Mouse (Mus musculus) hindbrain, embryonic 16.5 days (tissue): ENCODE data around the gene Chst11. TPM values are rescaled to one million over a fixed set of nuclear protein-coding genes. Genes with fewer than 3 reads are reported as not detected.

ENCODE experiments used
- ATAC-seq: fragments of 200-750 bp; cut with Nextera tagmentation; 2 replicates; pipeline ENCODE4 v1.8.0; 2017; ENCODE audit warnings: moderate TSS enrichment, moderate library complexity
- H3K27ac ChIP-seq: fragments of 300-500 bp; sonication (generic); 2 replicates; pipeline ENCODE4 v1.5.1; 2014; ENCODE audit warnings: low read depth, mild to moderate bottlenecking, control low read depth, low read length, moderate library complexity
- H3K27me3 ChIP-seq: fragments of 300-500 bp; sonication (generic); replicated peaks from 2 replicates; pipeline ENCODE4 v1.6.1; 2014; ENCODE audit warnings: low read length; ENCODE audit not compliant: control insufficient read depth, insufficient read depth
- H3K36me3 ChIP-seq: fragments of 300-500 bp; sonication (generic); 2 replicates; pipeline ENCODE4 v1.6.1; 2014; ENCODE audit warnings: mild to moderate bottlenecking, low read length, moderate library complexity, mixed read lengths; ENCODE audit not compliant: control insufficient read depth, insufficient read depth
- H3K4me1 ChIP-seq: fragments of 300-500 bp; sonication (generic); 2 replicates; pipeline ENCODE4 v1.6.1; 2014; ENCODE audit warnings: low read depth, low read length; ENCODE audit not compliant: control insufficient read depth, insufficient read depth
- H3K4me2 ChIP-seq: fragments of 300-500 bp; sonication (generic); 2 replicates; pipeline ENCODE4 v1.6.1; 2014; ENCODE audit warnings: mild to moderate bottlenecking, low read length, control low read depth, moderate library complexity
- H3K4me3 ChIP-seq: fragments of 300-500 bp; sonication (generic); 2 replicates; pipeline ENCODE4 v1.5.1; 2014; ENCODE audit warnings: mild to moderate bottlenecking, low read length, control low read depth, moderate library complexity
- H3K9ac ChIP-seq: fragments of 300-500 bp; sonication (generic); 2 replicates; pipeline ENCODE4 v1.6.1; 2014; ENCODE audit warnings: low read depth, mild to moderate bottlenecking, control low read depth, low read length, moderate library complexity
- H3K9me3 ChIP-seq: fragments of 300-500 bp; sonication (generic); 2 replicates; pipeline ENCODE4 v1.6.1; 2014; ENCODE audit warnings: mild to moderate bottlenecking, low read length, moderate library complexity; ENCODE audit not compliant: control insufficient read depth
- WGBS: fragments of 180-500 bp; shearing (Covaris S2); extraction: QIAGEN DNeasy Blood & Tissue Kit; methylation state at CpG from one replicate; pipeline ENCODE4 v1.1.7; 2014; 5-methylcytosine and 5-hydroxymethylcytosine counted together
- polyA plus RNA-seq: library from polyadenylated mRNA; unstranded; fragments of >200 nt; fragmentation: Nextera tagmentation; extraction: Ambion mirVana; gene quantifications from 2 replicates; pipeline ENCODE4 v1.2.1, GENCODE M21; 2015

Chst11 gene
- polyA plus RNA-seq, 1 experiment from 2014 or later = 3.6 TPM

DNA sequence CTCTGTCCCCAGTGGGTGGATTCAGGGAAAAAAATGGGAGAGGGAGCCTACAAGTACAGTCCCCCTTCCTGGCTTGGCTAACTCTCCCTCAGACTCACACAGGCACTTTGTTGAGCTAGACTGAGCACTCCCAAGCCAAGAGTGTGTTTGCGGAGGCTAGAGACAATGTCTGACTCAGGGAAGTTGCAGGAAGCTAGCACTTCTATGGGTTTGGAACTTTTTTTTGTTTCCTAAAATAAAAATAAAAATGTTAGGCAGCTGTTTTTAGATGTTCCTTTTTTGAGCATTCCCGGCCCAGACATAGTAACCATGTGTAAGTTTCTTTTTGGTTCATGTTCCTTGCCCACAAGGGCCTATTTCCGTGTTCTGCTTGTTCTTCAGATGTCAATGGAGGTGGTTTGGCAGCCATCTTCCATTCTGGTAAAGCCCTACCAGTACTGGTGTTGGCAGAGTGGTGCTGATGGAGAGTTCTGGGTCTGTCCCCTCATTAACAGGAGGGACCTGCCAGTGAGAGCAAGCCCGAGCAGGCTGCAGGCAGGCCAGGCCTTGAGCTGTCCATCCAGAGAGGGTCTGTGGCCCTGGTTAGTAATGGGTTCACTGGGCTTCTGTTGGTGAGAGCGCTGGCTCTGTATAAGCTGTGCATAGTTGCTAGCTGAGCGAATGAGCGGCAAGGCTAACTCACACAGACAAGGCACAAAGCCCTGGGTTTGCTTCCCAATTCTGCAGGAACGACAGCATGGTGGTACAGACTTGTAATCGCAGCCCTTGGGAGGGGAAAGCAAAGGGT is 116.3 kb downstream of the Chst11 start:
- Histone ChIP-seq H3K4me2 (no peak overlapping the region), H3K27ac (no peak overlapping the region), H3K4me3 (no peak overlapping the region), H3K9ac (no peak overlapping the region), H3K36me3 (no peaks in the 10 kb centered on the region), H3K27me3 (no peaks in the 10 kb centered on the region), H3K9me3 (no peaks in the 10 kb centered on the region), H3K4me1 (peaks cover 26% of the 10 kb centered on the region)
- no peak for ATAC-seq
- 73% methylated on average over 9 of the region's 9 CpGs for WGBS

DNA sequence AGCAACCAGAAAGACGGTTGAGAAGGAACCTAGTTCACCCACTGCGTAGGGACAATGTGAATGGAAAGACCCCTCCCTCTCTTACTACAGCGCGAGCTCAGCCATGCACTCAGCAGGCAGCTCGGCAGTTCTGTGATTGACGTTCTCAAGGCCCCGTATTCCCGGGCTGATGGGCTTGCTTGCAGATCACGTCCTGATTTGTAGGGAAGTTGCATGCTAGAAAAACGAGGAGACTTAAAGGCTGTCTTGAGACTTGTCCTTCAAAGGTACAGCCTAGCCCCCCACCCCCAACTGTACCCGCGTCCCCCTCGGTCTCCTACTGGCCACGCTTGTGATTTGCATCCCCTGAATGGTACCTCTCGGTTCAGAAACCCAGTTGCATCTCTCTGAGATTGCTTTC is 117.4 kb downstream of the Chst11 start:
- no peaks in the 10 kb centered on the region for H3K9me3 ChIP-seq
- peak overlapping the region; percentile 11; the same call in 1 of the 2 replicates for H3K4me2 ChIP-seq
- ATAC-seq = peak; percentile 21; the same call in 1 of the 2 replicates
- H3K9ac ChIP-seq = no peak overlapping the region
- peaks cover 37% of the 10 kb centered on the region for H3K4me1 ChIP-seq
- no peak overlapping the region for H3K4me3 ChIP-seq
- 9% methylated on average over 15 of the region's 15 CpGs for WGBS
- H3K27me3 ChIP-seq = no peaks in the 10 kb centered on the region
- H3K36me3 ChIP-seq = no peaks in the 10 kb centered on the region
- H3K27ac ChIP-seq = no peak overlapping the region; the same call in 1 of the 2 replicates

DNA sequence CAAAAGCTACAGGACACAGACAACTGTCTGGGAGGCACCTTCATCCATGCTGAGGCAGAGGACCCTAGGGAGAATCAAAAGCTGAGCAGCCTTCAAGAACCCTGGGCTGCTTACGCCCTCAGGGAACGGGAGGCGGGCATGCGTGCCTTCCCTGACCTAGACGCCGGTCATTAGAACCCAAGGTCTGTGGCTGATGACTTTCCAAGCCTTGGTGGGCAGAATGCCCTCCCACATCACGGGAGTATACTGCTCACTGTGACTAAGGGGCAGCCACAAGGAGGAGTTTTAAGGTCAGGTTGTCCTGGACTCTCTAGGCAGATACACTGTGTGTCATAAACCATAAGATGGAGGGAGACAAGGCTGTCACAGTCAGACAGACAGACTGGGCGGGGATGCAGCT is 118.9 kb downstream of the Chst11 start:
- H3K9me3 ChIP-seq = no peaks in the 10 kb centered on the region
- H3K27me3 ChIP-seq = no peaks in the 10 kb centered on the region
- ATAC-seq = no peak
- 80% methylated on average over 8 of the region's 8 CpGs for WGBS
- no peak overlapping the region for H3K4me2 ChIP-seq
- H3K4me3 ChIP-seq = no peak overlapping the region
- H3K27ac ChIP-seq = no peak overlapping the region
- no peak overlapping the region for H3K9ac ChIP-seq
- H3K36me3 ChIP-seq = no peaks in the 10 kb centered on the region
- peaks cover 40% of the 10 kb centered on the region for H3K4me1 ChIP-seq

DNA sequence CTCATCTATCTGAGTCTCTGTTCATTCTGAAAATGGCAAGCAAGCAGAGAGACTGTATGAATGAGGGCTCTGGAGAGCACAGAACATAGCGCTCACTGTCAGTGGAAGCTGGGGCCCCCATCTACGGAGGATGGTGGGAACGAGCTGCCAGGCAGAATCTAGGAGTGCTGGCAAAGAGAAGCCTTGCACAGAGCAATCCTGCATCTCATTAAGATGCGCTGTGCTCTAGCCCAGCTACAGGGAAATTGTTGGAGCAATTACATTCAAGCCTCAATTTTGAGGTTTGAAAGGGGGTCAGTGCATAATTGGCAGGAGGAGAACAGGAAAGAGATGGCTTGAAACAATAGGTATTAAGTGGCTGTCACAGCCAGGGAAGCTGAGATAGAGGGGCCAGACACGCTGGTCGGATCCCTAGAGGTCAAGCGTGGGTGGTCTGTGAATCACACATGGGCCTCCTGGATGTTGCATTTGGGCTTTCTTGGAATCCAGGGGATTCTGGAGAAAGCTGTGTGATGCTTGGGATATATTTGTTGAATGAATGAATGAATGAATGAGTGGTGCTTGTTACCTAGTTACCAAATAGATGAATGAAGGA is 121.0 kb downstream of the Chst11 start:
- ATAC-seq = peak; percentile 74
- Histone ChIP-seq H3K9ac (no peak overlapping the region), H3K4me2 (no peak overlapping the region), H3K27me3 (no peaks in the 10 kb centered on the region), H3K27ac (peak overlapping the region; percentile 54), H3K36me3 (no peaks in the 10 kb centered on the region), H3K4me1 (peaks cover 38% of the 10 kb centered on the region), H3K9me3 (no peaks in the 10 kb centered on the region), H3K4me3 (no peak overlapping the region)
- WGBS = 21% methylated on average over 7 of the region's 7 CpGs

DNA sequence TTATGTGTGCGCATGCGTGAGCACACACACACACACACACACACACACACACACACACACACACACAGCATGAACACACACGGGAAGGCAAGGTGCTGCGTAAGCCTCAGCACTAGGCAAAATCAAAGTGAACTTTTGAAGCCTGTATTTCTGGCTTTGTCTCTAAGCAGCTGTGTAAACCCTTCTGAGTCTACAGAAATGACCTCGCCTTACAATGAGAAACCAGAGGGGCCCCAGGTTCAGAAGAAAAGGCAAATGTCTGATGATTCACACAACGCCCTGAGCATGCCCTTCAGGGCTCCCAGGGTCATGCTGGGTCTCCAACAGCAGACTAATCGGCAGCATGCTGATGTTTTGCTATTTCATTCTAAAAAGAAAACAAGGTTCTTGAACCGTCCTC is 122.1 kb downstream of the Chst11 start:
- Histone ChIP-seq H3K27me3 (no peaks in the 10 kb centered on the region), H3K9me3 (no peaks in the 10 kb centered on the region), H3K27ac (peak overlapping the region; percentile 58), H3K4me2 (no peak overlapping the region), H3K9ac (no peak overlapping the region), H3K4me1 (peaks cover 38% of the 10 kb centered on the region), H3K4me3 (no peak overlapping the region), H3K36me3 (no peaks in the 10 kb centered on the region)
- no peak for ATAC-seq
- 43% methylated on average over 8 of the region's 8 CpGs for WGBS

DNA sequence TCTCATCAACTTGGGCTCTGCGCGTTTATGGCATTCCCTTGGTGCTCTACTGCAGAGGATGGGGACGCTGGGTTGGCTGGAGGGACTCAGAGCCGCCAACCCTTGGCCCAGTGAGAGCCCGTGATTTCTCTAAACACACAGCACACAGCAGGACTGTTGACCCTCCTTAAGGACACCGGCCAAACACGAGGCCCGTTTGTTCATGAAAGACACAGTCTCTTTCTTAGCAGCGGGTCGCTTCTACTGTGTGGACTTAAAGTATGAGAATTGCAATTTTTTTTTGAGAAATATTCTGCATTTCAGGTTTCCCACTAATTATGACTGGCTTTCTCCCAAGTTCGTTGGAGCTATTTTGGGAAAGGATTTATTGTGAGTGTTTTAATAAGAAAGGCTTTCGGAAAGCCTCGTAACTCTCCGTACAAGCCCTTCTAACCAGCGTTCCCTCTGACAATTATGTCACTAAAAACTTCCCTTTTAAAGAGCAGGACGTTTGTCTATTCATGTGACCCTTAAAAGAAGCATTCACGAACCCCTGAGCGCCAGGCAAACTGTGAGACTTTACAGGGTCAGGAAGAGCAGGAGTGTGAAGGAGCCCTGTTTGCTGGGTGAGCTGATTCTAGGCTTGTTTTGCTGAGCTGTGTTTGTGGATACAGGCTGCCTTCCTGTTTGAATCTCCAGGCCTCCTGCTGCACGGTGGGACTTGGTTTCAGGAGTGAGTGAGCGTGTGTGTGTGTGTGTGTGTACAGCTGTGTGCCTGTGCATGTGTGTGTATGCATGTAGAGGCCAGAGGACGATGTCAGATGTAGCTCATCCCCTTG is 122.8 kb downstream of the Chst11 start:
- 0 out of 2 replicates have a peak, but pooled peaks have one; percentile 12 for ATAC-seq
- WGBS = 38% methylated on average over 21 of the region's 21 CpGs
- Histone ChIP-seq H3K9ac (no peak overlapping the region; the same call in 1 of the 2 replicates), H3K4me2 (no peak overlapping the region), H3K27ac (peak overlapping the region; percentile 58), H3K27me3 (no peaks in the 10 kb centered on the region), H3K9me3 (no peaks in the 10 kb centered on the region), H3K4me3 (no peak overlapping the region), H3K36me3 (no peaks in the 10 kb centered on the region), H3K4me1 (peaks cover 32% of the 10 kb centered on the region)

DNA sequence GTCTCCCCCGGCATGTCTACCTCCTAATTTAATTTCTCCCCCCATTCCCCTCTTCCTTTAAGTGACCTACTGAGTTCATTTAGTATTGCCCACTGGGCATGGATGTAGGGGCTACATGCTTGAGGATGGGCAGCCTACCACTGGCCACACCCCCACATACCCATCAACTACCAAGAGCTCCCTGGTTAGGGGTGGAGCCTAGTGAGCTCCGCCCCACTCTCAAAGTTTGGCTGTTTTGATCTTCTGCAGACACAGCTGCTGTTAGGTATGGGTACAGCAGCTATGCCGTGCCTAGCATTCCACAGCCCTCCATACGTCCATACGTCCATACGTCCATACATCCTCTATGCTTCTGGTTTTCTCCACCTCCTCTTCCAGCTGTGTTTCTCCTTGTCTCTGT is 123.6 kb downstream of the Chst11 start:
- Histone ChIP-seq H3K9me3 (no peaks in the 10 kb centered on the region), H3K4me2 (no peak overlapping the region), H3K9ac (no peak overlapping the region), H3K4me1 (peaks cover 30% of the 10 kb centered on the region), H3K27ac (no peak overlapping the region), H3K27me3 (no peaks in the 10 kb centered on the region), H3K36me3 (no peaks in the 10 kb centered on the region), H3K4me3 (no peak overlapping the region)
- WGBS = 90% methylated on average over 6 of the region's 6 CpGs
- no peak for ATAC-seq

DNA sequence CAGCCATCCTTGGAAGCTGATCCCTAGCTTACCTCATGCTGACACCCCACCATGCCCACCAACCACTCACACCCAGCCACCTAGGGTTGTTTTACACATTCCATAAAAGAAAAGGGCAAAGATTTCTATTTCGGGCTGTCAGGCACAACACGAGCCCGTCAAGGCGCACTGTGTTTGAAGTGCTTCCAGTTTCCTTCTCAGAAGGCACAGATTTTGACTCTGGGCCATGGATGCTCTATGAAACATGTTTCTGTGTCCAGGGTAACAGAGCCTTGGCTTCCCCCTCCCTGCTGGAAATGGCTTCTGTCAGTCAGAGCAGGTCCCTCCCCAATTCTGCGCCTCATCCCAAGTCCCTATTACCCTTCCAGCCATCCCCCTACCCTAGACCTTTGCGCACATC is 125.7 kb downstream of the Chst11 start:
- Histone ChIP-seq H3K36me3 (no peaks in the 10 kb centered on the region), H3K9ac (no peak overlapping the region), H3K4me2 (no peak overlapping the region), H3K4me1 (peaks cover 27% of the 10 kb centered on the region), H3K4me3 (no peak overlapping the region), H3K9me3 (no peaks in the 10 kb centered on the region), H3K27ac (no peak overlapping the region), H3K27me3 (no peaks in the 10 kb centered on the region)
- ATAC-seq = no peak
- WGBS = 83% methylated on average over 6 of the region's 6 CpGs

DNA sequence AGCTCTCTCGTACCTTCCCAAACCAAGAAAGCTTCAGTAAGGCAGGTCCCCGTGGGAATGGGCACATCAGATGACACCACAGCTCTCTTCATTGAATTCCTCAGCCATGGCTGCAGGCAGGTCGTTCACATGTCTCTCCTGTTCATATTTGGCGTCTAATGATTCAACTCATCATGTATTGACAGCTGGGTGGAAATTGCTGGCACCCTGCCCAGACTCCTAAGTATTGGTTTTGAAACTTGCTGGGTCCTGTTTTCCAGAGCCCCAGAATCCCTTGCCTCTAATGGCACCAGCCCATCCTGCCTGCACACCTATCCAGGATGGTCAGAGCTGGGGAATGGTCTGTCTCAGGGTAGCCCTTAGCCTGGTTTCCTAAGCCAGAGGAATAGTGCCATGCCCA is 127.0 kb downstream of the Chst11 start:
- peaks cover 28% of the 10 kb centered on the region for H3K4me1 ChIP-seq
- no peak for ATAC-seq
- H3K4me3 ChIP-seq = no peak overlapping the region
- H3K27ac ChIP-seq = no peak overlapping the region
- no peaks in the 10 kb centered on the region for H3K27me3 ChIP-seq
- 47% methylated on average over 4 of the region's 4 CpGs for WGBS
- no peak overlapping the region for H3K9ac ChIP-seq
- no peaks in the 10 kb centered on the region for H3K9me3 ChIP-seq
- no peak overlapping the region for H3K4me2 ChIP-seq
- H3K36me3 ChIP-seq = no peaks in the 10 kb centered on the region
